Mouse (Mus musculus) liver, adult 2 months (tissue): Measurements from ENCODE around the gene Tmprss12. TPM values are rescaled to one million over a fixed set of nuclear protein-coding genes. Genes with fewer than 3 reads are reported as not detected.

Experiments used
- DNase-seq: peaks from one replicate; pipeline ENCODE4 v3.0.0-alpha.2; 2011; ENCODE audit warnings: low read depth, low spot score; ENCODE audit errors: extremely low read depth
- H3K27ac ChIP-seq: fragments of 200-500 bp; replicated peaks from 2 replicates; pipeline ENCODE4 v1.5.1; 2012; ENCODE audit warnings: low read depth, mild to moderate bottlenecking, control low read depth, inconsistent platforms, low read length; ENCODE audit not compliant: insufficient read depth
- H3K27me3 ChIP-seq: fragments of 200-500 bp; 2 replicates; pipeline ENCODE4 v1.6.1; 2012; ENCODE audit warnings: mild to moderate bottlenecking, moderate library complexity, low read length, inconsistent platforms; ENCODE audit not compliant: control insufficient read depth, insufficient read depth
- H3K36me3 ChIP-seq: fragments of 200-500 bp; 2 replicates; pipeline ENCODE4 v1.6.1; 2012; ENCODE audit warnings: low read length, inconsistent platforms; ENCODE audit not compliant: control insufficient read depth, insufficient read depth
- H3K4me1 ChIP-seq: fragments of 200-500 bp; 2 replicates; pipeline ENCODE4 v1.6.1; 2011; ENCODE audit warnings: low read length; ENCODE audit not compliant: control insufficient read depth, insufficient read depth
- H3K4me3 ChIP-seq: fragments of 200-500 bp; 2 replicates; pipeline ENCODE4 v1.5.1; 2011; ENCODE audit warnings: low read depth, mild to moderate bottlenecking, control low read depth, low read length, moderate library complexity; ENCODE audit not compliant: insufficient read depth
- H3K79me2 ChIP-seq: fragments of 200-500 bp; 2 replicates; pipeline ENCODE4 v1.6.1; 2012; ENCODE audit warnings: inconsistent platforms, mild to moderate bottlenecking, low read length, moderate library complexity; ENCODE audit not compliant: control insufficient read depth, insufficient read depth
- H3K9ac ChIP-seq: fragments of 200-500 bp; 2 replicates; pipeline ENCODE4 v1.6.1; 2012; ENCODE audit warnings: low read depth, mild to moderate bottlenecking, control low read depth, inconsistent platforms, low read length
- CTCF ChIP-seq: fragments of 200-500 bp; IDR thresholded peaks from 2 replicates; pipeline ENCODE4 v1.5.1; 2011; ENCODE audit warnings: low read depth, low read length, control low read depth
- POLR2A ChIP-seq: fragments of 200-500 bp; IDR thresholded peaks from 2 replicates; pipeline ENCODE4 v1.6.1; 2011; ENCODE audit warnings: low read length, control low read depth; ENCODE audit not compliant: insufficient read depth; ENCODE audit errors: extremely low read depth
- WGBS: fragments of 180-500 bp; shearing (Covaris S2); methylation state at CpG from one replicate; pipeline ENCODE4 v1.1.7; 2018; 5-methylcytosine and 5-hydroxymethylcytosine counted together
- polyA plus RNA-seq: library from polyadenylated mRNA; depleted of rRNA; stranded (reverse); fragments of >200 nt; gene quantifications from 2 replicates; pipeline ENCODE4 v1.2.3, GENCODE M21; 2012
- total RNA-seq: library from RNA; depleted of rRNA; stranded (reverse); fragments of >200 nt; gene quantifications from 2 replicates; pipeline ENCODE4 v1.2.3, GENCODE M21; 2014

Gene Tmprss12
- total and polyA plus RNA-seq, 2 experiments = not detected

DNA sequence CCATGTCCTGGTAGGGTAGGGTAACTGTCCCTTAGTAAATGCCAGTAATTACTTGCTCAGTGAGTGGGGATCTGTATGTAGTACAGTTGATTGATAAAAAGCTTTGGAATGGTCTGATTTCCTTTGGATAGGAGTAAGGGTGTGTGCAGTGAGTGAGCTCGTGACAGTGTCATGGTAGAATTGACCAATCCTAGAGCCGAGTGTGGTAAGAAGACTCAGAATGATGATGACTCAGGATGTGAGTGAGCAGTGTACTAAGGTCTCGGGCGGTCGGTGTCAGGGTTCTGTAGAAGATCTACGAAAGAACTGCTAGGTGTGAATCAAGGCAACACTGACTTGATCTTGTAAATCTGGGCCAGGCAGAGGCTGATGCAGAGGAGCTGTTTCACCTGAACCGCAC, 34.7 kb upstream of the Tmprss12 start:
- 94% methylated on average over 7 of the region's 7 CpGs for WGBS
- Histone ChIP-seq H3K27ac (no peak overlapping the region), H3K4me1 (no peaks in the 10 kb centered on the region), H3K79me2 (peaks cover 18% of the 10 kb centered on the region; the same call in 1 of the 2 replicates), H3K9ac (no peak overlapping the region), H3K4me3 (no peak overlapping the region), H3K27me3 (no peaks in the 10 kb centered on the region), H3K36me3 (peaks cover 41% of the 10 kb centered on the region)
- no peak for DNase-seq
- TF ChIP-seq POLR2A (no peak), CTCF (no peak)

DNA sequence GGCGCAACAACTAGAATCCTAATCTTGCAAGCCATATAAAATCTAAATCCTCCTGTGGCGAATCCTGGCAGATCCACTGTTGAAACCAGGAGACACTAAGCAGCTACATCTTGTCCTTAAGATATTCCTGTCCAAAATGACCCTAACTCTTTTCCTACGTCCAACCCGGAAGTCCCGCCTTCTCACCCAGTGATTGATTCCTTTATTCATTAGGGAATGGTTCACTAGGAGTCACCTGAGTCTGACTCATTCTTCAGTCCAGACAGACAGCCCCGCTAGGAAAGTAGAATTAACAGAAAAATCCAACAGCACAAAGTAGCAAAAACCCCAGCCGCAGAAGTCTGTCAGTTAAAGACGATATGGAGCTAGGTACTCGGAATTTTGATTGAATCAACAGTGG, 33.3 kb upstream of the Tmprss12 start:
- no peak overlapping the region for H3K27ac ChIP-seq
- DNase-seq = no peak
- WGBS = 97% methylated on average over 9 of the region's 9 CpGs
- H3K27me3 ChIP-seq = no peaks in the 10 kb centered on the region
- no peak overlapping the region for H3K9ac ChIP-seq
- TF ChIP-seq CTCF = no peak
- no peak for TF ChIP-seq POLR2A
- H3K4me1 ChIP-seq = no peaks in the 10 kb centered on the region
- no peak overlapping the region for H3K4me3 ChIP-seq
- peaks cover 51% of the 10 kb centered on the region for H3K36me3 ChIP-seq
- H3K79me2 ChIP-seq = peaks cover 14% of the 10 kb centered on the region; the same call in 1 of the 2 replicates

DNA sequence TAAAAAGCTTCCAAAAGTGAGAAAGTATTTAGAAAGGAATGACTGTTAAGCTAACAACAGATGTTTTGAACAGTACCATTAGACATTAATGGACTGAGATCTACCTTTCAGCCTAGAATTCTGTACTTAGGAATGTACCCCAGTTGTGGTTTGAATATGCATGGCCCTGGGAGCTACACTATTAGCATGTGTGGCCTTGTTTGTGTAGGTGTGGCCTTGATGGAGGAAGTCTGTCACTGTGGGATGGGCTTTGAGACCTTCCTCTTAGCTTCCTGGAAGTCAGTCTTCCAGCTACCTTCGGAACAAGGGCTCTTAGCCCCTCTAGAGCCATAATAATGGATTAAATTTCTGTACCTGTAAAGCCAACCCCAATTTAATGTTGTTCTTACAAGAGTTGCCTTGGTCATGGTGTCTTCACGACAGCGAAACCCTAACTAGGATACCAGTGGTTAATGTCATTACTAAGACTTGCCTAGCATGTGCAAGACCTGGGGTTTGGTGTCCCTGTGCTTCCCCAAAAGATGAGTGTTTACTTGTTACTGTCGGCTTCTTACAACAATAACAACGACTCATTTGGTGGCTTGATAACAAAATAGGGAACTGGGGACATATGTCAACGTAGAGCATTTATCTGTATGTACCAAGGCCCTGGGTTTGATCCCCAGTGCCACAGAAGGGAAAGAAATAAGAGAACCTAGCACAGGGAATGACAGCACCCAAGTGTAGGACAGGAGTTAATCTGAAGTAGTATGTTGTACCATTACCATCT, 31.8 kb upstream of the Tmprss12 start:
- Histone ChIP-seq H3K79me2 (peaks cover 11% of the 10 kb centered on the region; the same call in 1 of the 2 replicates), H3K27ac (no peak overlapping the region), H3K4me3 (no peak overlapping the region), H3K36me3 (peaks cover 64% of the 10 kb centered on the region), H3K9ac (no peak overlapping the region), H3K27me3 (no peaks in the 10 kb centered on the region), H3K4me1 (no peaks in the 10 kb centered on the region)
- DNase-seq = no peak
- TF ChIP-seq CTCF (no peak), POLR2A (no peak)
- 95% methylated on average over 6 of the region's 6 CpGs for WGBS

DNA sequence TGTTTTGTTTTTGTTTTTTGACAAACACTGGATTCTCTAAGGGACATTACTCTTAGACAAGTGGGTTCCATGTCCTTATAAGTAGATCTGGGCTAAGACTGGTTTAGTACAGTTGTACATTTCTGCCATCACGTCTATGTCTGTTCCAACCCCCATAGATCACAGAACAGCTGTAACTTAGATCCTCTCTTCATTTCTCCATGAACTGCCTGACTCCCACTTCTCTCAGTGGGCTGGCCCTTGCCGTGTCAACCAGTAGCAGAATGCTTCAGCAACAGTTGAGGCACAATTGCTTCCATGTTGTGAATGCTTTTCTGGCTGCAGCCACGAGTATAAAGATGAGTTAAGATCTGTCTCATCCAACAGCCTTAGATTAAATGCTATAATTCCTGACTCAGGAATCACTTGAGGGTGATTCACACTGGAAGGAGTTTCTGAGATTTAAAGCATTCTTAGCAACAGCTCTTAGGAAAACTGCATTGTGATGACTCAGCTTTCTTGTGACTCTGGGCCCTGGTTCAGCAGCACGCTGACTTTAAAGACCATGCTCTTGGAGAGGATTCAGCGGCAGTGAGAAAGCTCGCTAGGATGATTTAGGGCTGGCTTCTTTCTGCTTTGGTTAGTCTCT, 29.4 kb upstream of the Tmprss12 start:
- H3K36me3 ChIP-seq = peaks cover 72% of the 10 kb centered on the region
- H3K27me3 ChIP-seq = no peaks in the 10 kb centered on the region
- H3K4me3 ChIP-seq = no peak overlapping the region
- no peak for TF ChIP-seq POLR2A
- TF ChIP-seq CTCF = no peak
- no peak overlapping the region for H3K27ac ChIP-seq
- no peak for DNase-seq
- no peak overlapping the region for H3K9ac ChIP-seq
- WGBS = 91% methylated on average over 6 of the region's 6 CpGs
- H3K79me2 ChIP-seq = peaks cover under 1% of the 10 kb centered on the region; the same call in 1 of the 2 replicates
- H3K4me1 ChIP-seq = no peaks in the 10 kb centered on the region

DNA sequence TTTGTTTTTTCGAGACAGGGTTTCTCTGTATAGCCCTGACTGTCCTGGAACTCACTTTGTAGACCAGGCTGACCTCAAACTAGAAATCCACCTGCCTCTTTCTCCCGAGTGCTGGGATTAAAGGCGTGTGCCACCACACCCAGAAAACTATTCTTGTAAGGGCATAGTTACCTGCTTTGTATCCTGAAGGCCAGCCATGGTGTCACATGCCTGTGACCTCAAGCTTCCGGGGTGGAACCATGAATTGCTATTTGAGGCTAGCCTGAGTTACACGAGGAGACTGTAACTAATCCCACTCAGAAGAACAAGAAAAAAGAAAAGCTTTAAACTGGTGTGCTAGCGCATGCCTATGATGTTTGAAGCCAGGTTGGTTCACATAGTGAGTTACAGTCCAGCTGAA, 24.3 kb upstream of the Tmprss12 start:
- H3K27ac ChIP-seq = no peak overlapping the region
- no peak overlapping the region for H3K9ac ChIP-seq
- TF ChIP-seq CTCF (no peak), POLR2A (no peak)
- H3K4me3 ChIP-seq = no peak overlapping the region
- H3K79me2 ChIP-seq = no peaks in the 10 kb centered on the region
- WGBS = 88% methylated on average over 6 of the region's 6 CpGs
- DNase-seq = no peak
- peaks cover 58% of the 10 kb centered on the region for H3K36me3 ChIP-seq
- no peaks in the 10 kb centered on the region for H3K27me3 ChIP-seq
- H3K4me1 ChIP-seq = no peaks in the 10 kb centered on the region

DNA sequence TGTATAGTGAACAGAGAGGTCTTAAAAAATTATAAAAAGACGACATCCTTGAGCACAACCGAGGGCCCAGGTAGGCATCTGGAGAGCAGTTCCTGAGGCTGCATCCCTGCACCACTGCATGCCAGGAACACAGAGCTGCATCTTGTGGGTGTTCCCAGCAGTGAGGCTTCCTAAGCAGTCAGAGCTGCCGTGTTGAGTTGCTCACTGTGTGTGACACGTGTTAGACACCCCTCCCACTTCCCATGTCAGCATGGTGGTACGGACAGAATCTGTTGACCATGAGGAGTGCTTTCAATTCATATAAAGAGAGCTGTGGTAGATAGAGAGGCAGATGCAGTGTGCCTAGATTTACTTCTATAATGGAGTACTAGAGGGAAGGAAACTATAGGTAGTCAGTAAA, 23.3 kb upstream of the Tmprss12 start:
- no peak for DNase-seq
- WGBS = 94% methylated on average over 5 of the region's 5 CpGs
- no peaks in the 10 kb centered on the region for H3K27me3 ChIP-seq
- TF ChIP-seq POLR2A (no peak), CTCF (no peak)
- H3K27ac ChIP-seq = no peak overlapping the region
- no peak overlapping the region for H3K4me3 ChIP-seq
- H3K79me2 ChIP-seq = no peaks in the 10 kb centered on the region
- H3K9ac ChIP-seq = no peak overlapping the region
- H3K36me3 ChIP-seq = peaks cover 50% of the 10 kb centered on the region
- no peaks in the 10 kb centered on the region for H3K4me1 ChIP-seq
